In genomic region chr12:105498423-105498822, GRCm38 (mm10) we compare ENCODE assay signal across 14 mouse cellular contexts. TPM values are rescaled to one million over a fixed set of nuclear protein-coding genes. Genes with fewer than 3 reads are reported as not detected.
A peak's percentile ranks its signal among the peaks of the same experiment; 100 is the strongest.
DNase-seq lines count a peak whose midpoint lies in the region; ATAC-seq and TF ChIP-seq lines count a peak whose summit lies in the region.
"Had no signal": no experiment of that assay in that cellular context is flagged by ENCODE, and none has a peak within 500 bp of the region (broad histone marks: within the 10 kb centered on the region; RNA-seq: fewer than 3 reads in every experiment).

No protein-coding gene starts in this region.

- no peak overlapping the region for H3K4me3 ChIP-seq in kidney, embryonic 14.5 days (ENCODE audit: low read length)
- no peak overlapping the region for H3K4me3 ChIP-seq in midbrain, postnatal 0 days (ENCODE audit: low read depth, low read length)
- H3K4me3 ChIP-seq in midbrain, embryonic 11.5 days (ENCODE audit: low read depth, low read length): no peak overlapping the region
- H3K4me3 ChIP-seq in limb, embryonic 14.5 days (replicated peaks; ENCODE audit: low read length): no peak overlapping the region
- no peak overlapping the region for H3K4me3 ChIP-seq in thymus, adult 2 months (ENCODE audit: control insufficient read depth, insufficient read depth, low read length)
- H3K4me3 ChIP-seq: forebrain, embryonic 13.5 days; heart, embryonic 13.5 days; liver, embryonic 13.5 days; midbrain, embryonic 15.5 days; neural tube, embryonic 12.5 days had no signal

- no peak for TF ChIP-seq CTCF in midbrain, postnatal 0 days (IDR thresholded peaks at IDR 0.05)
- no peak for TF ChIP-seq CTCF in thymus, adult 2 months (IDR thresholded peaks at IDR 0.05; ENCODE audit: borderline replicate concordance, control insufficient read depth, extremely low read depth, insufficient read depth, low read length, poor library complexity)

- TF ChIP-seq POLR2A in limb, embryonic 14.5 days (IDR thresholded peaks at IDR 0.05; ENCODE audit: borderline replicate concordance, extremely low read depth, insufficient read depth, insufficient read length): no peak
- TF ChIP-seq POLR2A in thymus, adult 2 months (IDR thresholded peaks at IDR 0.05; ENCODE audit: control insufficient read depth, extremely low read depth, insufficient read depth, low read length, poor library complexity): no peak

- peak; percentile 30 to 37 for DNase-seq in cerebellum, postnatal 10 days
- no peak for DNase-seq in kidney, adult 8-10 months
- peak; percentile 12 for DNase-seq in midbrain, postnatal 0 days (ENCODE audit: low spot score)
- DNase-seq in midbrain, embryonic 11.5 days (ENCODE audit: low spot score, missing footprints): no peak
- no peak for DNase-seq in limb, embryonic 14.5 days (ENCODE audit: low spot score)
- DNase-seq in thymus, adult 2 months: no peak

- no peak overlapping the region for H3K9ac ChIP-seq in kidney, embryonic 14.5 days (ENCODE audit: low read depth, low read length)
- H3K9ac ChIP-seq in midbrain, postnatal 0 days (replicated peaks; ENCODE audit: low read length, poor library complexity, severe bottlenecking): no peak overlapping the region
- no peak overlapping the region for H3K9ac ChIP-seq in midbrain, embryonic 11.5 days (ENCODE audit: low read length)
- no peak overlapping the region for H3K9ac ChIP-seq in limb, embryonic 14.5 days (ENCODE audit: low read depth, low read length, severe bottlenecking)
- H3K9ac ChIP-seq: forebrain, embryonic 13.5 days; heart, embryonic 13.5 days; liver, embryonic 13.5 days; midbrain, embryonic 15.5 days; neural tube, embryonic 12.5 days had no signal

- ATAC-seq in cerebellum, adult (ENCODE audit: insufficient number of reproducible peaks, low FRiP score, low TSS enrichment): no peak
- 0 out of 2 replicates have a peak, but pooled peaks have one; percentile 16 for ATAC-seq in kidney, embryonic 14.5 days (ENCODE audit: low FRiP score, low TSS enrichment)
- no peak for ATAC-seq in midbrain, postnatal 0 days (ENCODE audit: low FRiP score)
- no peak for ATAC-seq in midbrain, embryonic 11.5 days (ENCODE audit: low FRiP score)
- peak; percentile 41; the same call in 1 of the 2 replicates for ATAC-seq in limb, embryonic 14.5 days (ENCODE audit: low FRiP score, low read depth)

- 78% methylated on average over 7 of the region's 7 CpGs for WGBS in kidney, embryonic 14.5 days
- WGBS in midbrain, postnatal 0 days: 88% methylated on average over 7 of the region's 7 CpGs
- WGBS in midbrain, embryonic 11.5 days: 83% methylated on average over 7 of the region's 7 CpGs
- 75% methylated on average over 7 of the region's 7 CpGs for WGBS in limb, embryonic 14.5 days
- WGBS in thymus, adult 2 months: 94% methylated on average over 7 of the region's 7 CpGs

- no peaks in the 10 kb centered on the region for H3K27me3 ChIP-seq in kidney, embryonic 14.5 days (ENCODE audit: control insufficient read depth, insufficient read depth, low read length)
- no peaks in the 10 kb centered on the region for H3K27me3 ChIP-seq in midbrain, postnatal 0 days (ENCODE audit: insufficient read depth, low read length)
- no peaks in the 10 kb centered on the region for H3K27me3 ChIP-seq in midbrain, embryonic 11.5 days (ENCODE audit: control insufficient read depth, insufficient read depth, low read length)
- no peaks in the 10 kb centered on the region for H3K27me3 ChIP-seq in limb, embryonic 14.5 days (ENCODE audit: control insufficient read depth, insufficient read depth, low read length)
- no peaks in the 10 kb centered on the region for H3K27me3 ChIP-seq in thymus, adult 2 months (ENCODE audit: control insufficient read depth, insufficient read depth, low read length)
- H3K27me3 ChIP-seq: forebrain, embryonic 13.5 days; liver, embryonic 13.5 days; midbrain, embryonic 15.5 days; neural tube, embryonic 12.5 days had no signal

- H3K27ac ChIP-seq in kidney, embryonic 14.5 days (ENCODE audit: low read depth, low read length): no peak overlapping the region
- H3K27ac ChIP-seq in midbrain, postnatal 0 days (ENCODE audit: low read depth, low read length): no peak overlapping the region
- H3K27ac ChIP-seq in midbrain, embryonic 11.5 days (ENCODE audit: low read depth, low read length): no peak overlapping the region
- H3K27ac ChIP-seq in limb, embryonic 14.5 days (replicated peaks; ENCODE audit: low read depth, low read length): no peak overlapping the region
- no peak overlapping the region for H3K27ac ChIP-seq in thymus, adult 2 months (ENCODE audit: control insufficient read depth, insufficient read depth, low read length)
- H3K27ac ChIP-seq: forebrain, embryonic 13.5 days; heart, embryonic 13.5 days; kidney, postnatal 0 days; liver, embryonic 13.5 days; midbrain, embryonic 15.5 days; neural tube, embryonic 12.5 days had no signal

- H3K4me1 ChIP-seq in kidney, embryonic 14.5 days (ENCODE audit: control insufficient read depth, insufficient read depth, low read length): peaks cover 9% of the 10 kb centered on the region
- no peaks in the 10 kb centered on the region for H3K4me1 ChIP-seq in midbrain, postnatal 0 days (ENCODE audit: insufficient read depth, low read length)
- H3K4me1 ChIP-seq in midbrain, embryonic 11.5 days (ENCODE audit: control insufficient read depth, insufficient read depth, low read length): no peaks in the 10 kb centered on the region
- H3K4me1 ChIP-seq in limb, embryonic 14.5 days (ENCODE audit: control insufficient read depth, insufficient read depth, low read length): peaks cover 6% of the 10 kb centered on the region; the same call in 1 of the 2 replicates
- no peaks in the 10 kb centered on the region for H3K4me1 ChIP-seq in thymus, adult 2 months (replicated peaks; ENCODE audit: control insufficient read depth, insufficient read depth, low read length)
- H3K4me1 ChIP-seq: forebrain, embryonic 13.5 days; liver, embryonic 13.5 days; midbrain, embryonic 15.5 days; neural tube, embryonic 12.5 days had no signal

- H3K9me3 ChIP-seq in kidney, embryonic 14.5 days (ENCODE audit: control insufficient read depth, low read length): no peaks in the 10 kb centered on the region
- no peaks in the 10 kb centered on the region for H3K9me3 ChIP-seq in midbrain, postnatal 0 days (ENCODE audit: low read length)
- no peaks in the 10 kb centered on the region for H3K9me3 ChIP-seq in midbrain, embryonic 11.5 days (ENCODE audit: control insufficient read depth, low read length)
- no peaks in the 10 kb centered on the region for H3K9me3 ChIP-seq in limb, embryonic 14.5 days (ENCODE audit: control insufficient read depth, low read length)
- H3K9me3 ChIP-seq: forebrain, embryonic 13.5 days; heart, embryonic 13.5 days; liver, embryonic 13.5 days; midbrain, embryonic 15.5 days; neural tube, embryonic 12.5 days had no signal

- H3K4me2 ChIP-seq in kidney, embryonic 14.5 days (replicated peaks; ENCODE audit: low read depth, low read length): no peak overlapping the region
- no peak overlapping the region for H3K4me2 ChIP-seq in midbrain, postnatal 0 days (ENCODE audit: low read depth, low read length, poor library complexity, severe bottlenecking)
- H3K4me2 ChIP-seq in midbrain, embryonic 11.5 days: no peak overlapping the region
- no peak overlapping the region for H3K4me2 ChIP-seq in limb, embryonic 14.5 days (replicated peaks; ENCODE audit: low read depth, low read length, severe bottlenecking)
- H3K4me2 ChIP-seq: forebrain, embryonic 13.5 days; heart, embryonic 13.5 days; liver, embryonic 13.5 days; midbrain, embryonic 15.5 days; neural tube, embryonic 12.5 days had no signal

- H3K36me3 ChIP-seq in kidney, embryonic 14.5 days (ENCODE audit: control insufficient read depth, insufficient read depth, low read length): no peaks in the 10 kb centered on the region
- no peaks in the 10 kb centered on the region for H3K36me3 ChIP-seq in midbrain, postnatal 0 days (ENCODE audit: insufficient read depth, low read length)
- H3K36me3 ChIP-seq in midbrain, embryonic 11.5 days (ENCODE audit: control insufficient read depth, insufficient read depth, low read length): no peaks in the 10 kb centered on the region
- no peaks in the 10 kb centered on the region for H3K36me3 ChIP-seq in limb, embryonic 14.5 days (ENCODE audit: control insufficient read depth, insufficient read depth, low read length)
- no peaks in the 10 kb centered on the region for H3K36me3 ChIP-seq in thymus, adult 2 months (ENCODE audit: control insufficient read depth, insufficient read depth, low read length)
- H3K36me3 ChIP-seq: heart, embryonic 13.5 days; liver, embryonic 13.5 days; midbrain, embryonic 15.5 days; neural tube, embryonic 12.5 days had no signal

RNA-seq across cellular contexts. Expression of gene D430019H16Rik, which starts 44.8 kb away (rescaled TPM):
- polyA plus RNA-seq in kidney, embryonic 14.5 days (2014; fragmentation: Nextera tagmentation; extraction: Ambion mirVana): 2.5 and 3.1 TPM in 2 replicates
- total RNA-seq in midbrain, postnatal 0 days (2014; rRNA removed): 176 and 186 TPM in 2 replicates
- polyA plus RNA-seq in midbrain, postnatal 0 days (2015; fragmentation: Nextera tagmentation; extraction: Ambion mirVana): 10.9 and 13.1 TPM in 2 replicates
- polyA plus RNA-seq in midbrain, embryonic 11.5 days (2014; fragmentation: Nextera tagmentation; extraction: Ambion mirVana): 6.4 and 8.1 TPM in 2 replicates
- 19.3 and 21.4 TPM in 2 replicates for polyA plus RNA-seq in limb, embryonic 14.5 days (2012; rRNA removed)
- polyA plus RNA-seq in limb, embryonic 14.5 days (2014; fragmentation: Nextera tagmentation; extraction: Ambion mirVana): 4.2 and 5.1 TPM in 2 replicates
- 1.1 and 1.2 TPM in 2 replicates for polyA plus RNA-seq in thymus, adult 2 months (2012; rRNA removed)

Comparison
In these comparisons a context has a peak if more than half of its experiments do, and no peak if none do; other contexts are left out.
1. DNase-seq: peak in cerebellum, postnatal 10 days (2 of 2) and midbrain, postnatal 0 days (single experiment); none in kidney, adult 8-10 months (0 of 2), midbrain, embryonic 11.5 days (single experiment), limb, embryonic 14.5 days (single experiment) and thymus, adult 2 months (single experiment).
2. ATAC-seq: peak in kidney, embryonic 14.5 days (single experiment) and limb, embryonic 14.5 days (single experiment); none in cerebellum, adult (single experiment), midbrain, postnatal 0 days (single experiment) and midbrain, embryonic 11.5 days (single experiment).